ENCODE assay signal across 22 mouse cellular contexts in the genomic region with DNA sequence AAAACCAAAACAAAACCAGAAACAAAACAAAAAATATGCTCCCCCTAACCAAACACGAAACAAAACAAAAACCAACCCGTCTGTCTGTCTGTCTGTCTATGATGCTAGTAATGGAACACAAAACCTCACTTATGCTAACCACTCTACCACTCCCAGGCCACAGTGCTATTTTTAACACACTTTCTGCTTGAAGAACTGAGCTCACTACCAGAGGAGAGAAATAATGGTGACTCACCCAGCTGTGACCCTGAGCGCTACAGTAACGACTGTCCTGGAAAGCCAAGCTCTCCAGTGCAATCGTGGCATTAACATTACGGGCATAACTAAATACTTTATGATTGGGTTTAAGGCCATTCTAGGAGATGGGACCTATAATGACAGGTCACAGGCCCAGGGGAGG. TPM values are rescaled to one million over a fixed set of nuclear protein-coding genes. Genes with fewer than 3 reads are reported as not detected.
DNase-seq lines count a peak whose midpoint lies in the region; ATAC-seq and TF ChIP-seq lines count a peak whose summit lies in the region.
"Had no signal": no experiment of that assay in that cellular context is flagged by ENCODE, and none has a peak within 500 bp of the region (broad histone marks: within the 10 kb centered on the region; RNA-seq: fewer than 3 reads in every experiment).

No protein-coding gene starts in this region.

- no peak for TF ChIP-seq EP300 in CH12.LX (IDR thresholded peaks at IDR 0.05; ENCODE audit: low read length)

- no peak for TF ChIP-seq CTCF in CH12.LX (conservative IDR thresholded peaks at IDR 0.05 in 1 of 2, IDR thresholded peaks at IDR 0.05 in 1 of 2; ENCODE audit: low read depth in 2 of 2, low read length in 2 of 2)

- no peak for TF ChIP-seq RAD21 in CH12.LX (IDR thresholded peaks at IDR 0.05; ENCODE audit: low read depth, low read length)

- H3K9ac ChIP-seq in CH12.LX (ENCODE audit: insufficient read depth, low read depth) = no peak overlapping the region
- no peak overlapping the region for H3K9ac ChIP-seq in midbrain, embryonic 14.5 days (replicated peaks; ENCODE audit: low read length)
- H3K9ac ChIP-seq: embryonic facial prominence, embryonic 12.5 days; hindbrain, embryonic 15.5 days; limb, embryonic 15.5 days; neural tube, embryonic 13.5 days had no signal

- peaks cover 3 to 5% of the 10 kb centered on the region in 2 experiments; a peak in 3 of 4 replicates for H3K4me1 ChIP-seq in CH12.LX (ENCODE audit: control insufficient read depth in 1 of 2, insufficient read depth in 2 of 2)
- peaks cover 89% of the 10 kb centered on the region for H3K4me1 ChIP-seq in megakaryocyte, embryonic 14.5 days
- no peaks in the 10 kb centered on the region for H3K4me1 ChIP-seq in midbrain, embryonic 14.5 days (ENCODE audit: control insufficient read depth, insufficient read depth, low read length)
- H3K4me1 ChIP-seq: embryonic facial prominence, embryonic 12.5 days; forebrain, embryonic 10.5 days; hindbrain, embryonic 15.5 days; neural tube, embryonic 13.5 days had no signal

- H3K27me3 ChIP-seq in CH12.LX (replicated peaks) = peaks cover 31% of the 10 kb centered on the region
- no peaks in the 10 kb centered on the region for H3K27me3 ChIP-seq in megakaryocyte, embryonic 14.5 days (replicated peaks)
- no peaks in the 10 kb centered on the region for H3K27me3 ChIP-seq in midbrain, embryonic 14.5 days (ENCODE audit: control insufficient read depth, insufficient read depth, low read length)
- H3K27me3 ChIP-seq: embryonic facial prominence, embryonic 12.5 days; hindbrain, embryonic 15.5 days; limb, embryonic 15.5 days had no signal

- WGBS in midbrain, embryonic 14.5 days = 94% methylated on average over 6 of the region's 6 CpGs

- no peaks in the 10 kb centered on the region for H3K36me3 ChIP-seq in CH12.LX (replicated peaks in 1 of 2; ENCODE audit: control insufficient read depth in 1 of 2, insufficient read depth in 1 of 2, low read length in 1 of 2)
- H3K36me3 ChIP-seq in megakaryocyte, embryonic 14.5 days (replicated peaks; ENCODE audit: low read length) = peaks cover 7% of the 10 kb centered on the region
- no peaks in the 10 kb centered on the region for H3K36me3 ChIP-seq in midbrain, embryonic 14.5 days (ENCODE audit: control insufficient read depth, insufficient read depth, low read length)
- H3K36me3 ChIP-seq: embryonic facial prominence, embryonic 12.5 days; forebrain, embryonic 10.5 days; hindbrain, embryonic 15.5 days; limb, embryonic 15.5 days; neural tube, embryonic 13.5 days had no signal

- TF ChIP-seq POLR2A in CH12.LX (IDR thresholded peaks at IDR 0.05; ENCODE audit: low read depth, low read length) = no peak

- peak; percentile 70 for ATAC-seq in common myeloid progenitor, adult 5-6 weeks (replicated peaks; ENCODE audit: low read depth, poor library complexity, severe bottlenecking)
- ATAC-seq in midbrain, embryonic 14.5 days (ENCODE audit: low FRiP score, low TSS enrichment) = no peak
- ATAC-seq: midbrain, embryonic 16.5 days had no signal

- no peak overlapping the region for H3K4me2 ChIP-seq in CH12.LX (ENCODE audit: insufficient read depth, low read depth, poor library complexity, severe bottlenecking)
- H3K4me2 ChIP-seq in midbrain, embryonic 14.5 days (ENCODE audit: low read length) = no peak overlapping the region
- H3K4me2 ChIP-seq: embryonic facial prominence, embryonic 12.5 days; hindbrain, embryonic 15.5 days; limb, embryonic 15.5 days; neural tube, embryonic 13.5 days had no signal

- in situ Hi-C loops in CH12.LX (cut with MboI; ENCODE audit: low pct_ligation_motif_present, low pct_unique_long_range_greater_than_20kb, low sequenced_read_pairs) = no loop called here

- H3K9me3 ChIP-seq in CH12.LX (replicated peaks; ENCODE audit: low read length) = no peaks in the 10 kb centered on the region
- H3K9me3 ChIP-seq in megakaryocyte, embryonic 14.5 days = no peaks in the 10 kb centered on the region
- no peaks in the 10 kb centered on the region for H3K9me3 ChIP-seq in midbrain, embryonic 14.5 days (ENCODE audit: control insufficient read depth, low read length)
- H3K9me3 ChIP-seq: embryonic facial prominence, embryonic 12.5 days; forebrain, embryonic 10.5 days; hindbrain, embryonic 15.5 days; limb, embryonic 15.5 days; neural tube, embryonic 13.5 days had no signal

- dilution Hi-C loops in CH12.LX (cut with MboI; ENCODE audit: extremely low pct_ligation_motif_present, extremely low pct_unique_long_range_greater_than_20kb, low sequenced_read_pairs) = no loop called here

- H3K79me2 ChIP-seq in CH12.LX (replicated peaks; ENCODE audit: control insufficient read depth, extremely low read depth, insufficient read depth, poor library complexity, severe bottlenecking) = no peaks in the 10 kb centered on the region

- DNase-seq in 3T3-L1 (ENCODE audit: low read depth, low spot score) (peak; percentile 73), CH12.LX (ENCODE audit: extremely low read depth) (peak; percentile 24)
- DNase-seq in layer of hippocampus, postnatal 36 days = no peak
- DNase-seq in cerebellum, adult 8-10 months = no peak
- DNase-seq in midbrain, embryonic 14.5 days = no peak
- DNase-seq: cerebellum, adult 11 months; cerebellum, postnatal 36 days; heart, adult 11 months; heart, postnatal 10 days; kidney, adult 11 months; kidney, postnatal 25 days; layer of hippocampus, adult 9-11 months; lung, postnatal 10 days; thymus, adult 2 months had no signal

- no peak overlapping the region for H3K4me3 ChIP-seq in CH12.LX (replicated peaks in 1 of 3; ENCODE audit: low read depth in 2 of 3, low read length in 2 of 3, poor library complexity in 1 of 3)
- peak overlapping the region; percentile 60 for H3K4me3 ChIP-seq in megakaryocyte, embryonic 14.5 days (replicated peaks)
- no peak overlapping the region for H3K4me3 ChIP-seq in midbrain, embryonic 14.5 days (replicated peaks; ENCODE audit: low read depth, low read length)
- H3K4me3 ChIP-seq: embryonic facial prominence, embryonic 12.5 days; forebrain, embryonic 10.5 days; hindbrain, embryonic 15.5 days; limb, embryonic 15.5 days; neural tube, embryonic 13.5 days had no signal

- H3K27ac ChIP-seq in CH12.LX (ENCODE audit: insufficient read depth, low read depth) = no peak overlapping the region
- no peak overlapping the region for H3K27ac ChIP-seq in midbrain, embryonic 14.5 days (replicated peaks; ENCODE audit: low read depth, low read length)
- H3K27ac ChIP-seq: embryonic facial prominence, embryonic 12.5 days; forebrain, embryonic 10.5 days; hindbrain, embryonic 15.5 days; limb, embryonic 15.5 days; neural tube, embryonic 13.5 days had no signal

TF ChIP-seq in CH12.LX, 34 proteins besides CTCF, POLR2A, EP300 and RAD21:
- 0 out of 2 replicates have a peak, but pooled peaks have one; percentile 13 for TF ChIP-seq IRF4 (IDR thresholded peaks at IDR 0.05; ENCODE audit: low read depth, low read length)
- no peak for TF ChIP-seq JUN (IDR thresholded peaks at IDR 0.05; ENCODE audit: insufficient read depth, low read depth, low read length)
- peak; percentile 70; the same call in 1 of the 2 replicates for TF ChIP-seq MEF2A (IDR thresholded peaks at IDR 0.05; ENCODE audit: borderline replicate concordance, low read depth, low read length)
- peak; percentile 35; the same call in 1 of the 2 replicates for TF ChIP-seq ETS1 (conservative IDR thresholded peaks at IDR 0.05; ENCODE audit: low read depth, low read length)

RNA-seq across cellular contexts. Expression of gene Vwf, which starts 5.7 kb away (rescaled TPM):
- not detected in 2 replicates for total RNA-seq in CH12.LX (2012; rRNA removed)
- not detected in 2 replicates for total RNA-seq in CH12.LX (2014; rRNA removed)
- polyA plus RNA-seq in CH12.LX (2012; ENCODE audit: insufficient read length, low read depth) = not detected in 2 replicates
- total RNA-seq in common myeloid progenitor, adult 5-6 weeks (2017) = 15.3 and 16.7 TPM in 2 replicates
- 331 and 373 TPM in 2 replicates for polyA plus RNA-seq in megakaryocyte, embryonic 14.5 days (2012; ENCODE audit: insufficient read depth, low replicate concordance)
- total RNA-seq in layer of hippocampus, postnatal 36 days (2021) = 10 to 100 TPM; 12.2 to 13.1 TPM
- 3.9 and 10.0 TPM in 2 replicates for polyA plus RNA-seq in midbrain, embryonic 14.5 days (2014; fragmentation: Nextera tagmentation; extraction: Ambion mirVana)

RNA-seq across cellular contexts. Expression of gene Cd9, which starts 46.2 kb away (rescaled TPM):
- 20.9 and 21.6 TPM in 2 replicates for total RNA-seq in CH12.LX (2012; rRNA removed)
- total RNA-seq in CH12.LX (2014; rRNA removed) = 12.1 and 12.3 TPM in 2 replicates
- polyA plus RNA-seq in CH12.LX (2012; ENCODE audit: insufficient read length, low read depth) = 24.4 and 27.5 TPM in 2 replicates
- 54.4 and 64.8 TPM in 2 replicates for total RNA-seq in common myeloid progenitor, adult 5-6 weeks (2017)
- 24.2 and 52.6 TPM in 2 replicates for polyA plus RNA-seq in megakaryocyte, embryonic 14.5 days (2012; ENCODE audit: insufficient read depth, low replicate concordance)
- 10 to 100 TPM; 70.6 to 71.5 TPM for total RNA-seq in layer of hippocampus, postnatal 36 days (2021)
- 59.8 and 66.5 TPM in 2 replicates for polyA plus RNA-seq in midbrain, embryonic 14.5 days (2014; fragmentation: Nextera tagmentation; extraction: Ambion mirVana)

Comparison
In these comparisons a context has a peak if more than half of its experiments do, and no peak if none do; other contexts are left out.
1. DNase-seq: peak in 3T3-L1 (single experiment) and CH12.LX (single experiment); none in layer of hippocampus, postnatal 36 days (0 of 2), cerebellum, adult 8-10 months (single experiment) and midbrain, embryonic 14.5 days (single experiment).
2. RNA of gene Vwf, which starts 5.7 kb away (total RNA-seq): 15.3 to 16.7 TPM in common myeloid progenitor, adult 5-6 weeks and 12.2 to 13.1 TPM in layer of hippocampus, postnatal 36 days; not detected in CH12.LX; every median in the first group is over 10 times any median in the second.